In genomic region chr2:72074999-72075561, GRCm38 (mm10) we compare ENCODE assay signal across 15 mouse cellular contexts.
"Had no signal": no experiment of that assay in that cellular context is flagged by ENCODE, and none has a peak within 500 bp of the region (broad histone marks: within the 10 kb centered on the region; RNA-seq: fewer than 3 reads in every experiment).

No protein-coding gene starts in this region.

- H3K4me1 ChIP-seq: limb, embryonic 15.5 days; midbrain, embryonic 10.5 days had no signal

- H3K27me3 ChIP-seq: limb, embryonic 15.5 days; neural tube, embryonic 15.5 days had no signal

- H3K9ac ChIP-seq: limb, embryonic 15.5 days; neural tube, embryonic 15.5 days had no signal

- H3K9me3 ChIP-seq: limb, embryonic 15.5 days; midbrain, embryonic 10.5 days; neural tube, embryonic 15.5 days had no signal

- DNase-seq: kidney, adult 11 months; kidney, adult 9 months; kidney, postnatal 36 days; layer of hippocampus, adult 9-11 months; layer of hippocampus, postnatal 36 days; lung, adult 18-20 months; lung, postnatal 36 days; midbrain, embryonic 14.5 days; thymus, adult 2 months; thymus, postnatal 25 days had no signal

- H3K27ac ChIP-seq: kidney, postnatal 0 days; limb, embryonic 15.5 days; midbrain, embryonic 10.5 days; neural tube, embryonic 15.5 days had no signal

- H3K4me3 ChIP-seq: limb, embryonic 15.5 days; midbrain, embryonic 10.5 days; myocyte; neural tube, embryonic 15.5 days had no signal

- H3K4me2 ChIP-seq: limb, embryonic 15.5 days; neural tube, embryonic 15.5 days had no signal

- H3K36me3 ChIP-seq: limb, embryonic 15.5 days; midbrain, embryonic 10.5 days; neural tube, embryonic 15.5 days had no signal
